Mouse (Mus musculus) heart, postnatal 0 days (tissue): ENCODE results near the gene Gm21915. TPM values are rescaled to one million over a fixed set of nuclear protein-coding genes. Genes with fewer than 3 reads are reported as not detected.

Experiments used
- ATAC-seq: fragments of 200-750 bp; cut with Nextera tagmentation; 2 replicates; pipeline ENCODE4 v1.8.0; 2017; ENCODE audit warnings: low read depth, moderate number of reproducible peaks, moderate library complexity; ENCODE audit not compliant: insufficient read depth
- DNase-seq: peaks from one replicate; pipeline ENCODE4 v3.0.0-alpha.2; 2016; ENCODE audit warnings: low spot score
- H3K27ac ChIP-seq: fragments of 300-500 bp; sonication (generic); 2 replicates; pipeline ENCODE4 v1.5.1; 2014; ENCODE audit warnings: low read depth, mild to moderate bottlenecking
- H3K27me3 ChIP-seq: fragments of 300-500 bp; sonication (generic); 2 replicates; pipeline ENCODE4 v1.6.1; 2014; ENCODE audit warnings: low read length, mixed read lengths; ENCODE audit not compliant: control insufficient read depth, insufficient read depth
- H3K36me3 ChIP-seq: fragments of 300-500 bp; sonication (generic); replicated peaks from 2 replicates; pipeline ENCODE4 v1.6.1; 2014; ENCODE audit warnings: low read length, mixed read lengths; ENCODE audit not compliant: control insufficient read depth, insufficient read depth
- H3K4me1 ChIP-seq: fragments of 300-500 bp; sonication (generic); 2 replicates; pipeline ENCODE4 v1.6.1; 2014; ENCODE audit warnings: antibody characterized with exemption; ENCODE audit not compliant: control insufficient read depth, insufficient read depth
- H3K4me2 ChIP-seq: fragments of 300-500 bp; sonication (generic); 2 replicates; pipeline ENCODE4 v1.6.1; 2014; ENCODE audit warnings: low read depth, mild to moderate bottlenecking, low read length, moderate library complexity
- H3K4me3 ChIP-seq: fragments of 300-500 bp; sonication (generic); 2 replicates; pipeline ENCODE4 v1.5.1; 2014; ENCODE audit warnings: low read depth, low read length
- H3K9ac ChIP-seq: fragments of 300-500 bp; sonication (generic); replicated peaks from 2 replicates; pipeline ENCODE4 v1.6.1; 2014; ENCODE audit warnings: low read depth, low read length, mixed read lengths
- H3K9me3 ChIP-seq: fragments of 300-500 bp; sonication (generic); replicated peaks from 2 replicates; pipeline ENCODE4 v1.6.1; 2016; ENCODE audit warnings: low read length; ENCODE audit not compliant: control insufficient read depth
- CTCF ChIP-seq: IDR thresholded peaks from 2 replicates; pipeline ENCODE4 v1.5.1; 2016; ENCODE audit warnings: antibody characterized with exemption, control low read depth, low read depth
- EP300 ChIP-seq: IDR thresholded peaks from 2 replicates; pipeline ENCODE4 v1.6.1; 2016; ENCODE audit warnings: antibody characterized with exemption, low read depth
- WGBS: fragments of 180-500 bp; shearing (Covaris S2); extraction: QIAGEN DNeasy Blood & Tissue Kit; methylation state at CpG from one replicate; pipeline ENCODE4 v1.1.7; 2014; 5-methylcytosine and 5-hydroxymethylcytosine counted together
- polyA plus RNA-seq: library from polyadenylated mRNA; unstranded; fragments of >200 nt; fragmentation: Nextera tagmentation; extraction: Ambion mirVana; gene quantifications from 2 replicates; pipeline ENCODE4 v1.2.1, GENCODE M21; 2015
- total RNA-seq: library from RNA; depleted of rRNA; stranded (reverse); fragments of >200 nt; gene quantifications from 2 replicates; pipeline ENCODE4 v1.2.3, GENCODE M21; 2014; ENCODE audit warnings: low replicate concordance; rRNA removed

The Gm21915 gene
- total and polyA plus RNA-seq, 2 experiments from 2014 or later: not detected

GRCm38 (mm10) chr9:40709141-40709537 is 38.7 kb downstream of the Gm21915 start:
- H3K4me2 ChIP-seq: no peak overlapping the region
- DNase-seq (no peak), ATAC-seq (no peak)
- no peaks in the 10 kb centered on the region for H3K9me3 ChIP-seq
- no peaks in the 10 kb centered on the region for H3K36me3 ChIP-seq
- H3K27me3 ChIP-seq: no peaks in the 10 kb centered on the region
- no peak for TF ChIP-seq EP300
- no peak for TF ChIP-seq CTCF
- no peak overlapping the region for H3K27ac ChIP-seq
- 80% methylated on average over 7 of the region's 7 CpGs for WGBS
- no peak overlapping the region for H3K4me3 ChIP-seq
- peaks cover 4% of the 10 kb centered on the region; the same call in 1 of the 2 replicates for H3K4me1 ChIP-seq
- no peak overlapping the region for H3K9ac ChIP-seq

GRCm38 (mm10) chr9:40709587-40709986 is 39.2 kb downstream of the Gm21915 start:
- Histone ChIP-seq H3K27ac (no peak overlapping the region), H3K4me1 (peaks cover 4% of the 10 kb centered on the region; the same call in 1 of the 2 replicates), H3K36me3 (no peaks in the 10 kb centered on the region), H3K9me3 (no peaks in the 10 kb centered on the region), H3K4me2 (no peak overlapping the region), H3K27me3 (no peaks in the 10 kb centered on the region), H3K4me3 (no peak overlapping the region), H3K9ac (no peak overlapping the region)
- DNase-seq (no peak), ATAC-seq (no peak)
- 48% methylated on average over 3 of the region's 3 CpGs for WGBS
- TF ChIP-seq EP300 (no peak), CTCF (no peak)

GRCm38 (mm10) chr9:40709991-40710390 is 39.6 kb downstream of the Gm21915 start:
- Histone ChIP-seq H3K9me3 (no peaks in the 10 kb centered on the region), H3K36me3 (no peaks in the 10 kb centered on the region), H3K27ac (no peak overlapping the region), H3K4me3 (no peak overlapping the region), H3K9ac (no peak overlapping the region), H3K27me3 (no peaks in the 10 kb centered on the region), H3K4me1 (peaks cover 4% of the 10 kb centered on the region; the same call in 1 of the 2 replicates), H3K4me2 (no peak overlapping the region)
- WGBS: 52% methylated on average over 3 of the region's 3 CpGs
- DNase-seq (no peak), ATAC-seq (no peak)
- no peak for TF ChIP-seq EP300
- TF ChIP-seq CTCF: no peak

- peaks cover 4% of the 10 kb centered on the region; the same call in 1 of the 2 replicates for H3K4me1 ChIP-seq
- H3K4me2 ChIP-seq: no peak overlapping the region
- 42% methylated on average over 4 of the region's 4 CpGs for WGBS
- 0 out of 2 replicates have a peak overlapping the region, but pooled peaks have one; percentile 0 for H3K9ac ChIP-seq
- DNase-seq (peak; percentile 60), ATAC-seq (peak; percentile 64)
- H3K27me3 ChIP-seq: no peaks in the 10 kb centered on the region
- no peak overlapping the region for H3K4me3 ChIP-seq
- peak overlapping the region; percentile 71 for H3K27ac ChIP-seq
- H3K9me3 ChIP-seq: no peaks in the 10 kb centered on the region
- no peak for TF ChIP-seq CTCF
- no peak for TF ChIP-seq EP300
- no peaks in the 10 kb centered on the region for H3K36me3 ChIP-seq
Observed at GRCm38 (mm10) chr9:40711654-40712053, 41.2 kb downstream of the Gm21915 start.

GRCm38 (mm10) chr9:40717182-40717874 is 46.9 kb downstream of the Gm21915 start:
- no peak for DNase-seq
- no peak overlapping the region for H3K9ac ChIP-seq
- no peak; the same call in 1 of the 2 replicates for ATAC-seq
- no peak overlapping the region for H3K4me2 ChIP-seq
- H3K4me1 ChIP-seq: no peaks in the 10 kb centered on the region
- H3K9me3 ChIP-seq: no peaks in the 10 kb centered on the region
- TF ChIP-seq EP300: no peak
- TF ChIP-seq CTCF: no peak
- H3K36me3 ChIP-seq: no peaks in the 10 kb centered on the region
- no peak overlapping the region for H3K27ac ChIP-seq
- H3K4me3 ChIP-seq: no peak overlapping the region
- H3K27me3 ChIP-seq: no peaks in the 10 kb centered on the region
- 59% methylated on average over 18 of the region's 18 CpGs for WGBS

DNA sequence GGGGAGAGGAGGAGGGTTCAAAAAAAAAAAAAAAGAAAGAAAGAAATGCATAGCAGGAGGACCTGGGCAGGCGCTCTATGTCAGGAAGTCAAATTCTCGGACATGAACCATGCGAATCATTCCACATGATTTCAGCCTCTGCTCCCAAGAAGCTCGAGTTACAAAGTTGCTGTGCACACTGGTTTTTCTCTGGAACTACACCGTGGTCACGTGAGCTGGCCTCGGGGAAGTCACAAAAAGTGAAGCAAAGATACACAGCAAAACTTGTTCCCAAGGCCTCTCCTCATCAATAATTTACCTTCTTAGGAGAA is 47.4 kb downstream of the Gm21915 start:
- Histone ChIP-seq H3K36me3 (no peaks in the 10 kb centered on the region), H3K27ac (no peak overlapping the region), H3K9me3 (no peaks in the 10 kb centered on the region), H3K4me3 (no peak overlapping the region), H3K4me1 (no peaks in the 10 kb centered on the region), H3K4me2 (no peak overlapping the region), H3K27me3 (no peaks in the 10 kb centered on the region), H3K9ac (no peak overlapping the region)
- 28% methylated on average over 7 of the region's 7 CpGs for WGBS
- TF ChIP-seq CTCF: no peak
- DNase-seq (peak; percentile 18), ATAC-seq (no peak)

Other genes with a start within 250 kb of the Gm21915 start
- 7.3 and 17.4 TPM in 2 replicates for gene Gramd1b, start 139.2 kb upstream of the Gm21915 start, total RNA-seq
- 3.2 and 4.5 TPM in 2 replicates for gene Gramd1b, start 139.2 kb upstream of the Gm21915 start, polyA plus RNA-seq
- 2.5 and 3.4 TPM in 2 replicates for gene Clmp, start 15.3 kb downstream of the Gm21915 start, total RNA-seq
- 4.7 TPM in 2 replicates for gene Clmp, start 15.3 kb downstream of the Gm21915 start, polyA plus RNA-seq
- gene Hspa8, start 130.4 kb downstream of the Gm21915 start, total RNA-seq: 2,627 and 2,715 TPM in 2 replicates
- 1,298 and 1,386 TPM in 2 replicates for gene Hspa8, start 130.4 kb downstream of the Gm21915 start, polyA plus RNA-seq
- gene Bsx, start 203.5 kb downstream of the Gm21915 start, total RNA-seq: not detected in 2 replicates
- gene Bsx, start 203.5 kb downstream of the Gm21915 start, polyA plus RNA-seq: not detected in 2 replicates